Mouse (Mus musculus) embryonic fibroblast, embryonic 13.5 days (primary cell): ENCODE results near the gene Cdk5r2.

Source experiments
- CTCF ChIP-seq: IDR thresholded peaks from 2 replicates; pipeline ENCODE4 v1.5.1; 2011; ENCODE audit warnings: mild to moderate bottlenecking, control low read depth, low read length, moderate library complexity, borderline replicate concordance; ENCODE audit not compliant: insufficient read depth
- POLR2A ChIP-seq: IDR thresholded peaks from 2 replicates; pipeline ENCODE4 v1.6.1; 2011; ENCODE audit warnings: low read depth, mild to moderate bottlenecking, control low read depth, low read length, moderate library complexity

DNA sequence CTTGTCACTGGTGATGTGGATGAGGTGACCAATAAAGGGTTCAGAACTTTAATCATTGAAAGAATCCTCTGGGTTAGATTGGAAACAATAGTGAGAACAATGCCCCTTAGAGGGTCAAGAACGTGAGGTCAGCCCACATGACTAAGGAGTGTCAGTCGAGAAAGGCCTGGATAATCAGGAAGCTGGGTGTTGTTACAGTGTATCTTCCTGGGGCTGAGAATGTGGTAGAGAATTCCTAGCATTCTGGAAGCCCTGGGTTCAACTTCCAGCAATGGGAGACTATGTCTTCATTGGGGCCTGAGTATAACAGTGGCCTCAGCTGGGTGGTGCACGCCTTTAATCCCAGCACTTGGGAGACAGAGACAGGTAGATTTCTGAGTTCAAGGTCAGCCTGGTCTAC, 22.5 kb downstream of the Cdk5r2 start:
- TF ChIP-seq POLR2A (no peak), CTCF (no peak)
